Mouse (Mus musculus): Measurements from ENCODE around the gene Anxa6.

The Anxa6 gene

GRCm38 (mm10) chr11:54988754-54989349 is 44.4 kb downstream of the Anxa6 start:
- no peak for DNase-seq

- peak; percentile 53 for DNase-seq
Observed at GRCm38 (mm10) chr11:54987974-54988373, 45.3 kb downstream of the Anxa6 start.

GRCm38 (mm10) chr11:54985086-54985485 is 48.2 kb downstream of the Anxa6 start:
- no peak for DNase-seq

GRCm38 (mm10) chr11:54984581-54984980 is 48.7 kb downstream of the Anxa6 start:
- DNase-seq = no peak

- peak; percentile 73 for DNase-seq
Observed at GRCm38 (mm10) chr11:54984085-54984484, 49.2 kb downstream of the Anxa6 start.

GRCm38 (mm10) chr11:54982520-54982919 is 50.7 kb downstream of the Anxa6 start:
- DNase-seq = no peak

- DNase-seq = no peak
Observed at GRCm38 (mm10) chr11:54981630-54982029, 51.6 kb downstream of the Anxa6 start.

- DNase-seq = no peak
Observed at GRCm38 (mm10) chr11:54977385-54977937, 55.8 kb downstream of the Anxa6 start.

GRCm38 (mm10) chr11:54976351-54976750 is 56.9 kb downstream of the Anxa6 start:
- no peak for DNase-seq

- DNase-seq = no peak
Observed at GRCm38 (mm10) chr11:54975756-54976155, 57.5 kb downstream of the Anxa6 start.

GRCm38 (mm10) chr11:54975340-54975739 is 57.9 kb downstream of the Anxa6 start:
- no peak for DNase-seq

GRCm38 (mm10) chr11:54974639-54975038 is 58.6 kb downstream of the Anxa6 start:
- no peak for DNase-seq

GRCm38 (mm10) chr11:54973481-54974212 is 59.6 kb downstream of the Anxa6 start:
- peak; percentile 84 for DNase-seq

GRCm38 (mm10) chr11:54972789-54973188 is 60.5 kb downstream of the Anxa6 start:
- no peak for DNase-seq

- peak; percentile 46 for DNase-seq
Observed at GRCm38 (mm10) chr11:54972049-54972723, 61.1 kb downstream of the Anxa6 start.

- no peak for DNase-seq
Observed at GRCm38 (mm10) chr11:54971365-54972048, 61.7 kb downstream of the Anxa6 start.

GRCm38 (mm10) chr11:54965234-54965633 is 68.0 kb downstream of the Anxa6 start:
- DNase-seq = no peak

- peak; percentile 57 for DNase-seq
Observed at GRCm38 (mm10) chr11:54962810-54963209, 70.4 kb downstream of the Anxa6 start, which contains the start of gene Tnip1. TSS of gene Tnip1 (minus strand) at chr11:54962917.

GRCm38 (mm10) chr11:54961921-54962320 is 71.3 kb downstream of the Anxa6 start:
- DNase-seq = no peak

GRCm38 (mm10) chr11:54961164-54961850 is 71.9 kb downstream of the Anxa6 start:
- no peak for DNase-seq

GRCm38 (mm10) chr11:54960251-54960650 is 73.0 kb downstream of the Anxa6 start:
- DNase-seq = no peak

GRCm38 (mm10) chr11:54958571-54959073 is 74.6 kb downstream of the Anxa6 start:
- peak; percentile 59 for DNase-seq
